Mouse (Mus musculus) liver, embryonic 12.5 days (tissue): ENCODE measurements around the gene Ano6. TPM values are rescaled to one million over a fixed set of nuclear protein-coding genes. Genes with fewer than 3 reads are reported as not detected.
"Not testable (repeated sequence)": the region's sequence is repeated elsewhere in the genome, so short reads cannot be mapped to it uniquely, and the experiment has no call there.

Experiments used
- ATAC-seq: fragments of 200-750 bp; cut with Nextera tagmentation; 2 replicates; pipeline ENCODE4 v1.8.0; 2017; ENCODE audit warnings: moderate number of reproducible peaks, mild to moderate bottlenecking, moderate library complexity
- H3K27ac ChIP-seq: fragments of 300-500 bp; sonication (generic); 2 replicates; pipeline ENCODE4 v1.5.1; 2016; ENCODE audit warnings: mild to moderate bottlenecking
- H3K27me3 ChIP-seq: fragments of 300-500 bp; sonication (generic); replicated peaks from 2 replicates; pipeline ENCODE4 v1.6.1; 2016; ENCODE audit warnings: mild to moderate bottlenecking, moderate library complexity
- H3K36me3 ChIP-seq: fragments of 300-500 bp; sonication (generic); 2 replicates; pipeline ENCODE4 v1.6.1; 2016; ENCODE audit warnings: mild to moderate bottlenecking, moderate library complexity
- H3K4me1 ChIP-seq: fragments of 300-500 bp; sonication (generic); 2 replicates; pipeline ENCODE4 v1.6.1; 2016
- H3K4me2 ChIP-seq: fragments of 300-500 bp; sonication (generic); 2 replicates; pipeline ENCODE4 v1.6.1; 2016; ENCODE audit warnings: mild to moderate bottlenecking, moderate library complexity
- H3K4me3 ChIP-seq: fragments of 300-500 bp; sonication (generic); 2 replicates; pipeline ENCODE4 v1.5.1; 2016; ENCODE audit warnings: mild to moderate bottlenecking, moderate library complexity
- H3K9ac ChIP-seq: fragments of 300-500 bp; sonication (generic); 2 replicates; pipeline ENCODE4 v1.6.1; 2016; ENCODE audit warnings: mild to moderate bottlenecking, moderate library complexity
- H3K9me3 ChIP-seq: fragments of 300-500 bp; sonication (generic); replicated peaks from 2 replicates; pipeline ENCODE4 v1.6.1; 2016; ENCODE audit warnings: mild to moderate bottlenecking, moderate library complexity
- WGBS: fragments of 180-500 bp; shearing (Covaris S2); methylation state at CpG from one replicate; pipeline ENCODE4 v1.1.7; 2016; ENCODE audit not compliant: insufficient replicate concordance; 5-methylcytosine and 5-hydroxymethylcytosine counted together
- polyA plus RNA-seq: library from polyadenylated mRNA; unstranded; fragments of >200 nt; fragmentation: Nextera tagmentation; extraction: Ambion mirVana; gene quantifications from 2 replicates; pipeline ENCODE4 v1.2.1, GENCODE M21; 2016

Gene Ano6
- polyA plus RNA-seq, 1 experiment from 2014 or later: 14.7 TPM

GRCm38 (mm10) chr15:95820678-95821077 lies 30.0 kb downstream of the Ano6 start:
- Histone ChIP-seq H3K36me3 (0 out of 2 replicates have a peak, but pooled peaks cover 6% of the 10 kb centered on the region), H3K9me3 (no peaks in the 10 kb centered on the region), H3K9ac (no peak overlapping the region), H3K4me1 (peaks cover 20% of the 10 kb centered on the region), H3K4me2 (no peak overlapping the region), H3K4me3 (no peak overlapping the region), H3K27me3 (no peaks in the 10 kb centered on the region), H3K27ac (no peak overlapping the region)
- WGBS: 76% methylated on average over 9 of the region's 9 CpGs
- ATAC-seq: no peak

GRCm38 (mm10) chr15:95822099-95822498 lies 31.5 kb downstream of the Ano6 start:
- Histone ChIP-seq H3K4me2 (no peak overlapping the region), H3K4me3 (no peak overlapping the region), H3K9me3 (no peaks in the 10 kb centered on the region), H3K27me3 (no peaks in the 10 kb centered on the region), H3K27ac (no peak overlapping the region), H3K4me1 (peaks cover 20% of the 10 kb centered on the region), H3K36me3 (0 out of 2 replicates have a peak, but pooled peaks cover 6% of the 10 kb centered on the region), H3K9ac (no peak overlapping the region)
- peak; percentile 33; the same call in 1 of the 2 replicates for ATAC-seq
- 32% methylated on average over 9 of the region's 9 CpGs for WGBS

GRCm38 (mm10) chr15:95823383-95824306 lies 33.0 kb downstream of the Ano6 start:
- Histone ChIP-seq H3K4me3 (no peak overlapping the region), H3K27ac (no peak overlapping the region), H3K4me1 (peaks cover 33% of the 10 kb centered on the region), H3K9ac (no peak overlapping the region), H3K9me3 (no peaks in the 10 kb centered on the region), H3K36me3 (0 out of 2 replicates have a peak, but pooled peaks cover 6% of the 10 kb centered on the region), H3K27me3 (no peaks in the 10 kb centered on the region), H3K4me2 (no peak overlapping the region)
- ATAC-seq: no peak
- 74% methylated on average over 13 of the region's 13 CpGs for WGBS

GRCm38 (mm10) chr15:95826516-95826915 lies 35.9 kb downstream of the Ano6 start:
- WGBS: 77% methylated on average over 13 of the region's 13 CpGs
- 0 out of 2 replicates have a peak, but pooled peaks cover 6% of the 10 kb centered on the region for H3K36me3 ChIP-seq
- no peak overlapping the region for H3K27ac ChIP-seq
- H3K4me2 ChIP-seq: no peak overlapping the region
- H3K27me3 ChIP-seq: no peaks in the 10 kb centered on the region
- no peak overlapping the region for H3K9ac ChIP-seq
- H3K9me3 ChIP-seq: no peaks in the 10 kb centered on the region
- ATAC-seq: no peak
- H3K4me3 ChIP-seq: no peak overlapping the region
- peaks cover 40% of the 10 kb centered on the region for H3K4me1 ChIP-seq

GRCm38 (mm10) chr15:95827465-95827971 lies 36.9 kb downstream of the Ano6 start:
- ATAC-seq: no peak
- Histone ChIP-seq H3K27ac (0 out of 2 replicates have a peak overlapping the region, but pooled peaks have one; percentile 16), H3K9me3 (no peaks in the 10 kb centered on the region), H3K36me3 (0 out of 2 replicates have a peak, but pooled peaks cover 6% of the 10 kb centered on the region), H3K4me3 (no peak overlapping the region), H3K4me1 (peaks cover 35% of the 10 kb centered on the region), H3K27me3 (no peaks in the 10 kb centered on the region), H3K4me2 (no peak overlapping the region), H3K9ac (no peak overlapping the region)
- WGBS: 65% methylated on average over 11 of the region's 11 CpGs

GRCm38 (mm10) chr15:95828018-95828646 lies 37.5 kb downstream of the Ano6 start:
- WGBS: 54% methylated on average over 8 of the region's 8 CpGs
- not testable (repeated sequence) for H3K27me3 ChIP-seq, H3K36me3 ChIP-seq, ATAC-seq, H3K4me2 ChIP-seq, H3K9me3 ChIP-seq, H3K9ac ChIP-seq, H3K4me3 ChIP-seq
- peaks cover 35% of the 10 kb centered on the region for H3K4me1 ChIP-seq
- 0 out of 2 replicates have a peak overlapping the region, but pooled peaks have one; percentile 16 for H3K27ac ChIP-seq

GRCm38 (mm10) chr15:95828647-95829254 lies 38.1 kb downstream of the Ano6 start:
- H3K4me1 ChIP-seq: peaks cover 34% of the 10 kb centered on the region
- no peaks in the 10 kb centered on the region for H3K9me3 ChIP-seq
- no peaks in the 10 kb centered on the region for H3K27me3 ChIP-seq
- 0 out of 2 replicates have a peak, but pooled peaks cover 6% of the 10 kb centered on the region for H3K36me3 ChIP-seq
- H3K4me2 ChIP-seq: no peak overlapping the region
- no peak overlapping the region for H3K27ac ChIP-seq
- no peak for ATAC-seq
- 51% methylated on average over 10 of the region's 10 CpGs for WGBS
- no peak overlapping the region for H3K9ac ChIP-seq
- no peak overlapping the region for H3K4me3 ChIP-seq

- no peak overlapping the region for H3K9ac ChIP-seq
- WGBS: 84% methylated on average over 14 of the region's 14 CpGs
- no peak for ATAC-seq
- no peak overlapping the region for H3K27ac ChIP-seq
- H3K27me3 ChIP-seq: no peaks in the 10 kb centered on the region
- H3K36me3 ChIP-seq: 0 out of 2 replicates have a peak, but pooled peaks cover 6% of the 10 kb centered on the region
- H3K4me2 ChIP-seq: no peak overlapping the region
- peaks cover 30% of the 10 kb centered on the region for H3K4me1 ChIP-seq
- H3K4me3 ChIP-seq: no peak overlapping the region
- no peaks in the 10 kb centered on the region for H3K9me3 ChIP-seq
These were observed 39.0 kb downstream of the Ano6 start for GRCm38 (mm10) chr15:95829553-95830205.

- Histone ChIP-seq H3K27ac (no peak overlapping the region), H3K4me2 (no peak overlapping the region), H3K4me1 (peaks cover 30% of the 10 kb centered on the region), H3K4me3 (no peak overlapping the region), H3K9ac (no peak overlapping the region), H3K27me3 (no peaks in the 10 kb centered on the region), H3K36me3 (0 out of 2 replicates have a peak, but pooled peaks cover 1% of the 10 kb centered on the region), H3K9me3 (no peaks in the 10 kb centered on the region)
- WGBS: 79% methylated on average over 12 of the region's 12 CpGs
- no peak for ATAC-seq
These were observed 39.5 kb downstream of the Ano6 start for GRCm38 (mm10) chr15:95830206-95830560.

GRCm38 (mm10) chr15:95833292-95833691 lies 42.6 kb downstream of the Ano6 start:
- Histone ChIP-seq H3K27ac (no peak overlapping the region), H3K9me3 (no peaks in the 10 kb centered on the region), H3K4me3 (no peak overlapping the region), H3K27me3 (no peaks in the 10 kb centered on the region), H3K9ac (no peak overlapping the region), H3K4me2 (no peak overlapping the region), H3K36me3 (no peaks in the 10 kb centered on the region), H3K4me1 (peaks cover 45% of the 10 kb centered on the region)
- ATAC-seq: no peak
- 74% methylated on average over 9 of the region's 9 CpGs for WGBS

- H3K9ac ChIP-seq: no peak overlapping the region
- H3K36me3 ChIP-seq: no peaks in the 10 kb centered on the region
- H3K4me1 ChIP-seq: peaks cover 53% of the 10 kb centered on the region
- H3K9me3 ChIP-seq: no peaks in the 10 kb centered on the region
- H3K4me3 ChIP-seq: no peak overlapping the region
- H3K27me3 ChIP-seq: no peaks in the 10 kb centered on the region
- no peak overlapping the region for H3K4me2 ChIP-seq
- 64% methylated on average over 4 of the region's 4 CpGs for WGBS
- no peak overlapping the region for H3K27ac ChIP-seq
- no peak for ATAC-seq
These were observed 45.4 kb downstream of the Ano6 start for GRCm38 (mm10) chr15:95836077-95836476.
